Mouse (Mus musculus) monocyte, adult 2 months (primary cell): Measurements from ENCODE around the gene Gm10647.

Source experiments
- DNase-seq, 2 experiments: peaks; one replicate each; pipeline ENCODE4 v3.0.0; 2022; ENCODE audit warnings: low spot score in 2 of 2, low read depth in 1 of 2

Gene Gm10647

GRCm38 (mm10) chr9:66846822-66847221 lies 50.0 kb downstream of the Gm10647 start:
- no peak for DNase-seq
